Mouse (Mus musculus) embryonic facial prominence, embryonic 15.5 days (tissue): ENCODE measurements around the gene Reg3g. TPM values are rescaled to one million over a fixed set of nuclear protein-coding genes. Genes with fewer than 3 reads are reported as not detected.
A peak's percentile ranks its signal among the peaks of the same experiment; 100 is the strongest.

Experiments used
- ATAC-seq: fragments of 200-750 bp; cut with Nextera tagmentation; 2 replicates; pipeline ENCODE4 v1.8.0; 2017; ENCODE audit warnings: low read depth, moderate TSS enrichment; ENCODE audit not compliant: insufficient number of reproducible peaks, low FRiP score, low TSS enrichment
- H3K27ac ChIP-seq: fragments of 300-500 bp; sonication (generic); replicated peaks from 2 replicates; pipeline ENCODE4 v1.5.1; 2015; ENCODE audit warnings: mild to moderate bottlenecking, inconsistent platforms
- H3K27me3 ChIP-seq: fragments of 300-500 bp; sonication (generic); 2 replicates; pipeline ENCODE4 v1.6.1; 2015; ENCODE audit warnings: inconsistent platforms
- H3K36me3 ChIP-seq: fragments of 300-500 bp; sonication (generic); 2 replicates; pipeline ENCODE4 v1.6.1; 2015; ENCODE audit warnings: mild to moderate bottlenecking, inconsistent platforms
- H3K4me1 ChIP-seq: fragments of 300-500 bp; sonication (generic); 2 replicates; pipeline ENCODE4 v1.6.1; 2015; ENCODE audit warnings: inconsistent platforms
- H3K4me2 ChIP-seq: fragments of 300-500 bp; sonication (generic); replicated peaks from 2 replicates; pipeline ENCODE4 v1.6.1; 2015; ENCODE audit warnings: mild to moderate bottlenecking, inconsistent platforms
- H3K4me3 ChIP-seq: fragments of 300-500 bp; sonication (generic); replicated peaks from 2 replicates; pipeline ENCODE4 v1.5.1; 2015; ENCODE audit warnings: mild to moderate bottlenecking, inconsistent platforms
- H3K9ac ChIP-seq: fragments of 300-500 bp; sonication (generic); 2 replicates; pipeline ENCODE4 v1.6.1; 2015; ENCODE audit warnings: inconsistent platforms
- H3K9me3 ChIP-seq: fragments of 300-500 bp; sonication (generic); replicated peaks from 2 replicates; pipeline ENCODE4 v1.6.1; 2016; ENCODE audit warnings: inconsistent platforms
- WGBS: fragments of 180-500 bp; shearing (Covaris S2); methylation state at CpG from one replicate; pipeline ENCODE4 v1.1.7; 2015; 5-methylcytosine and 5-hydroxymethylcytosine counted together
- polyA plus RNA-seq: library from polyadenylated mRNA; unstranded; fragments of >200 nt; fragmentation: Nextera tagmentation; extraction: Ambion mirVana; gene quantifications from 2 replicates; pipeline ENCODE4 v1.2.1, GENCODE M21; 2015

Reg3g gene
- polyA plus RNA-seq = 50.0 and 120 TPM in 2 replicates

GRCm38 (mm10) chr6:78468772-78469171, at the start of gene Reg3g:
Reg3g (minus strand) TSS chr6:78468872.
- Histone ChIP-seq H3K9ac (no peak within 1 kb of the TSS), H3K4me2 (no peak within 1 kb of the TSS), H3K36me3 (no peaks in the 10 kb centered on the region), H3K4me1 (no peaks in the 10 kb centered on the region), H3K27ac (no peak within 1 kb of the TSS), H3K27me3 (no peaks in the 10 kb centered on the region), H3K9me3 (no peaks in the 10 kb centered on the region), H3K4me3 (no peak within 1 kb of the TSS)
- WGBS = 71% methylated on average over 2 of the region's 2 CpGs
- ATAC-seq = no peak

- no peaks in the 10 kb centered on the region for H3K27me3 ChIP-seq
- no peak overlapping the region for H3K27ac ChIP-seq
- ATAC-seq = no peak
- no peak overlapping the region for H3K4me2 ChIP-seq
- H3K36me3 ChIP-seq = no peaks in the 10 kb centered on the region
- no peak overlapping the region for H3K4me3 ChIP-seq
- no peak overlapping the region for H3K9ac ChIP-seq
- H3K9me3 ChIP-seq = no peaks in the 10 kb centered on the region
- WGBS = 56% methylated on average over 3 of the region's 3 CpGs
- no peaks in the 10 kb centered on the region for H3K4me1 ChIP-seq
Observed at GRCm38 (mm10) chr6:78515777-78516446, 47.2 kb upstream of the Reg3g start.

GRCm38 (mm10) chr6:78512833-78513232, 44.2 kb upstream of the Reg3g start:
- ATAC-seq = no peak
- Histone ChIP-seq H3K9me3 (no peaks in the 10 kb centered on the region), H3K4me2 (no peak overlapping the region), H3K27ac (no peak overlapping the region), H3K4me3 (no peak overlapping the region), H3K9ac (no peak overlapping the region), H3K36me3 (no peaks in the 10 kb centered on the region), H3K27me3 (no peaks in the 10 kb centered on the region), H3K4me1 (no peaks in the 10 kb centered on the region)
- WGBS = 5% methylated on average over 3 of the region's 3 CpGs

GRCm38 (mm10) chr6:78510173-78510900, 41.7 kb upstream of the Reg3g start:
- H3K4me1 ChIP-seq = no peaks in the 10 kb centered on the region
- no peak overlapping the region for H3K4me3 ChIP-seq
- H3K27ac ChIP-seq = no peak overlapping the region
- H3K27me3 ChIP-seq = no peaks in the 10 kb centered on the region
- WGBS = 47% methylated on average over 3 of the region's 3 CpGs
- H3K9me3 ChIP-seq = no peaks in the 10 kb centered on the region
- no peaks in the 10 kb centered on the region for H3K36me3 ChIP-seq
- no peak for ATAC-seq
- no peak overlapping the region for H3K4me2 ChIP-seq
- no peak overlapping the region for H3K9ac ChIP-seq

- H3K4me3 ChIP-seq = no peak overlapping the region
- no peak for ATAC-seq
- no peaks in the 10 kb centered on the region for H3K4me1 ChIP-seq
- H3K36me3 ChIP-seq = no peaks in the 10 kb centered on the region
- 63% methylated on average over 3 of the region's 3 CpGs for WGBS
- H3K27me3 ChIP-seq = no peaks in the 10 kb centered on the region
- H3K9ac ChIP-seq = no peak overlapping the region
- no peak overlapping the region for H3K27ac ChIP-seq
- no peak overlapping the region for H3K4me2 ChIP-seq
- no peaks in the 10 kb centered on the region for H3K9me3 ChIP-seq
Observed at GRCm38 (mm10) chr6:78505745-78506144, 37.1 kb upstream of the Reg3g start.

GRCm38 (mm10) chr6:78494633-78495032, 26.0 kb upstream of the Reg3g start:
- Histone ChIP-seq H3K4me2 (no peak overlapping the region), H3K4me1 (no peaks in the 10 kb centered on the region), H3K9ac (no peak overlapping the region), H3K27ac (no peak overlapping the region), H3K9me3 (no peaks in the 10 kb centered on the region), H3K27me3 (no peaks in the 10 kb centered on the region), H3K36me3 (no peaks in the 10 kb centered on the region), H3K4me3 (no peak overlapping the region)
- no peak for ATAC-seq
- WGBS = 83% methylated on average over 3 of the region's 3 CpGs

- H3K9me3 ChIP-seq = no peaks in the 10 kb centered on the region
- no peak overlapping the region for H3K4me2 ChIP-seq
- ATAC-seq = no peak
- no peak overlapping the region for H3K27ac ChIP-seq
- 54% methylated on average over 3 of the region's 3 CpGs for WGBS
- H3K9ac ChIP-seq = no peak overlapping the region
- H3K4me3 ChIP-seq = no peak overlapping the region
- H3K4me1 ChIP-seq = no peaks in the 10 kb centered on the region
- H3K36me3 ChIP-seq = no peaks in the 10 kb centered on the region
- H3K27me3 ChIP-seq = no peaks in the 10 kb centered on the region
Observed at GRCm38 (mm10) chr6:78469287-78469686, 615 bp upstream of the Reg3g start.

- H3K4me1 ChIP-seq = no peaks in the 10 kb centered on the region
- no peaks in the 10 kb centered on the region for H3K27me3 ChIP-seq
- 80% methylated on average over 2 of the region's 2 CpGs for WGBS
- no peak for ATAC-seq
- no peak overlapping the region for H3K4me2 ChIP-seq
- no peaks in the 10 kb centered on the region for H3K36me3 ChIP-seq
- no peak overlapping the region for H3K4me3 ChIP-seq
- H3K9ac ChIP-seq = no peak overlapping the region
- H3K9me3 ChIP-seq = no peaks in the 10 kb centered on the region
- H3K27ac ChIP-seq = no peak overlapping the region
Observed at GRCm38 (mm10) chr6:78463266-78463665, 5.4 kb downstream of the Reg3g start.

- no peak overlapping the region for H3K4me3 ChIP-seq
- no peaks in the 10 kb centered on the region for H3K27me3 ChIP-seq
- no peak overlapping the region for H3K9ac ChIP-seq
- H3K27ac ChIP-seq = no peak overlapping the region
- ATAC-seq = no peak
- 61% methylated on average over 2 of the region's 2 CpGs for WGBS
- no peak overlapping the region for H3K4me2 ChIP-seq
- no peaks in the 10 kb centered on the region for H3K36me3 ChIP-seq
- no peaks in the 10 kb centered on the region for H3K4me1 ChIP-seq
- H3K9me3 ChIP-seq = no peaks in the 10 kb centered on the region
Observed at GRCm38 (mm10) chr6:78462360-78462759, 6.3 kb downstream of the Reg3g start.

GRCm38 (mm10) chr6:78460191-78460825, 8.4 kb downstream of the Reg3g start:
- Histone ChIP-seq H3K9ac (no peak overlapping the region), H3K4me3 (no peak overlapping the region), H3K4me1 (no peaks in the 10 kb centered on the region), H3K9me3 (no peaks in the 10 kb centered on the region), H3K36me3 (no peaks in the 10 kb centered on the region), H3K4me2 (no peak overlapping the region), H3K27ac (no peak overlapping the region), H3K27me3 (no peaks in the 10 kb centered on the region)
- 36% methylated on average over 3 of the region's 3 CpGs for WGBS
- ATAC-seq = peak; percentile 34; the same call in 1 of the 2 replicates

- H3K4me2 ChIP-seq = no peak overlapping the region
- no peaks in the 10 kb centered on the region for H3K27me3 ChIP-seq
- no peak for ATAC-seq
- H3K27ac ChIP-seq = no peak overlapping the region
- WGBS = 86% methylated on average over 2 of the region's 2 CpGs
- H3K4me1 ChIP-seq = no peaks in the 10 kb centered on the region
- no peak overlapping the region for H3K4me3 ChIP-seq
- H3K36me3 ChIP-seq = no peaks in the 10 kb centered on the region
- no peak overlapping the region for H3K9ac ChIP-seq
- no peaks in the 10 kb centered on the region for H3K9me3 ChIP-seq
Observed at GRCm38 (mm10) chr6:78452804-78453203, 15.9 kb downstream of the Reg3g start.
